Mouse (Mus musculus): ENCODE measurements around the gene Ramp2. TPM values are rescaled to one million over a fixed set of nuclear protein-coding genes. Genes with fewer than 3 reads are reported as not detected.

The Ramp2 gene
- polyA plus RNA-seq, 1 experiment: 20.5 TPM

- WGBS: 83% methylated on average over 6 of the region's 6 CpGs
- no peak for DNase-seq
- peaks cover 17% of the 10 kb centered on the region for H3K4me1 ChIP-seq (replicated peaks; ENCODE audit: control insufficient read depth, insufficient read depth, low read length)
Measured at GRCm38 (mm10) chr11:101259261-101259712, 13.5 kb downstream of the Ramp2 start.

GRCm38 (mm10) chr11:101259948-101260825 lies 14.4 kb downstream of the Ramp2 start, which contains the start of gene Wnk4:
Gene Wnk4, plus strand, starts transcription at chr11:101260567.
- 4% methylated on average over 43 of the region's 43 CpGs for WGBS
- H3K27me3 ChIP-seq (ENCODE audit: control insufficient read depth, insufficient read depth, low read length): peaks cover 22% of the 10 kb centered on the region

More at GRCm38 (mm10) chr11:101259261-101259712, 13.5 kb downstream of the Ramp2 start:
- no peak for TF ChIP-seq CTCF (IDR thresholded peaks at IDR 0.05; ENCODE audit: borderline replicate concordance, control insufficient read depth, extremely low read depth, insufficient read depth, low read length, poor library complexity)
- TF ChIP-seq POLR2A (IDR thresholded peaks at IDR 0.05; ENCODE audit: control insufficient read depth, extremely low read depth, insufficient read depth, low read length, poor library complexity): no peak
- H3K27me3 ChIP-seq (ENCODE audit: control insufficient read depth, insufficient read depth, low read length): peaks cover 22% of the 10 kb centered on the region
- no peak overlapping the region for H3K4me3 ChIP-seq (ENCODE audit: control insufficient read depth, insufficient read depth, low read length)
- peaks cover 6% of the 10 kb centered on the region; the same call in 1 of the 2 replicates for H3K36me3 ChIP-seq (ENCODE audit: control insufficient read depth, insufficient read depth, low read length)
- no peak overlapping the region for H3K27ac ChIP-seq (ENCODE audit: control insufficient read depth, insufficient read depth, low read length)

GRCm38 (mm10) chr11:101260826-101261380 lies 15.1 kb downstream of the Ramp2 start:
- no peak for DNase-seq
- TF ChIP-seq POLR2A (IDR thresholded peaks at IDR 0.05; ENCODE audit: control insufficient read depth, extremely low read depth, insufficient read depth, low read length, poor library complexity) (no peak), CTCF (IDR thresholded peaks at IDR 0.05; ENCODE audit: borderline replicate concordance, control insufficient read depth, extremely low read depth, insufficient read depth, low read length, poor library complexity) (0 out of 2 replicates have a peak, but pooled peaks have one; percentile 11)
- no peak overlapping the region for H3K27ac ChIP-seq (ENCODE audit: control insufficient read depth, insufficient read depth, low read length)
- H3K36me3 ChIP-seq (ENCODE audit: control insufficient read depth, insufficient read depth, low read length): peaks cover 6% of the 10 kb centered on the region; the same call in 1 of the 2 replicates
- H3K4me3 ChIP-seq (ENCODE audit: control insufficient read depth, insufficient read depth, low read length): peak overlapping the region; percentile 21
- peaks cover 24% of the 10 kb centered on the region for H3K27me3 ChIP-seq (ENCODE audit: control insufficient read depth, insufficient read depth, low read length)
- WGBS: 5% methylated on average over 30 of the region's 30 CpGs
- peaks cover 20% of the 10 kb centered on the region for H3K4me1 ChIP-seq (replicated peaks; ENCODE audit: control insufficient read depth, insufficient read depth, low read length)

More at GRCm38 (mm10) chr11:101259948-101260825, 14.4 kb downstream of the Ramp2 start, which contains the start of gene Wnk4:
- Histone ChIP-seq H3K4me3 (ENCODE audit: control insufficient read depth, insufficient read depth, low read length) (peak within 1 kb of the TSS; percentile 21), H3K27ac (ENCODE audit: control insufficient read depth, insufficient read depth, low read length) (no peak within 1 kb of the TSS), H3K4me1 (replicated peaks; ENCODE audit: control insufficient read depth, insufficient read depth, low read length) (peaks cover 17% of the 10 kb centered on the region), H3K36me3 (ENCODE audit: control insufficient read depth, insufficient read depth, low read length) (peaks cover 6% of the 10 kb centered on the region; the same call in 1 of the 2 replicates)
- no peak for DNase-seq
- TF ChIP-seq POLR2A (IDR thresholded peaks at IDR 0.05; ENCODE audit: control insufficient read depth, extremely low read depth, insufficient read depth, low read length, poor library complexity) (no peak), CTCF (IDR thresholded peaks at IDR 0.05; ENCODE audit: borderline replicate concordance, control insufficient read depth, extremely low read depth, insufficient read depth, low read length, poor library complexity) (no peak)

GRCm38 (mm10) chr11:101262272-101262967 lies 16.6 kb downstream of the Ramp2 start:
- H3K4me3 ChIP-seq (ENCODE audit: control insufficient read depth, insufficient read depth, low read length): no peak overlapping the region
- TF ChIP-seq CTCF (IDR thresholded peaks at IDR 0.05; ENCODE audit: borderline replicate concordance, control insufficient read depth, extremely low read depth, insufficient read depth, low read length, poor library complexity): no peak
- no peak for TF ChIP-seq POLR2A (IDR thresholded peaks at IDR 0.05; ENCODE audit: control insufficient read depth, extremely low read depth, insufficient read depth, low read length, poor library complexity)
- peaks cover 24% of the 10 kb centered on the region for H3K27me3 ChIP-seq (ENCODE audit: control insufficient read depth, insufficient read depth, low read length)
- H3K4me1 ChIP-seq (replicated peaks; ENCODE audit: control insufficient read depth, insufficient read depth, low read length): peaks cover 20% of the 10 kb centered on the region
- H3K27ac ChIP-seq (ENCODE audit: control insufficient read depth, insufficient read depth, low read length): no peak overlapping the region
- peaks cover 6% of the 10 kb centered on the region; the same call in 1 of the 2 replicates for H3K36me3 ChIP-seq (ENCODE audit: control insufficient read depth, insufficient read depth, low read length)
- 8% methylated on average over 24 of the region's 24 CpGs for WGBS
- no peak for DNase-seq

- H3K27me3 ChIP-seq (ENCODE audit: control insufficient read depth, insufficient read depth, low read length): peaks cover 24% of the 10 kb centered on the region
- TF ChIP-seq CTCF (IDR thresholded peaks at IDR 0.05; ENCODE audit: borderline replicate concordance, control insufficient read depth, extremely low read depth, insufficient read depth, low read length, poor library complexity): no peak
- no peak for TF ChIP-seq POLR2A (IDR thresholded peaks at IDR 0.05; ENCODE audit: control insufficient read depth, extremely low read depth, insufficient read depth, low read length, poor library complexity)
- H3K4me1 ChIP-seq (replicated peaks; ENCODE audit: control insufficient read depth, insufficient read depth, low read length): peaks cover 20% of the 10 kb centered on the region
- DNase-seq: no peak
- H3K27ac ChIP-seq (ENCODE audit: control insufficient read depth, insufficient read depth, low read length): no peak overlapping the region
- no peak overlapping the region for H3K4me3 ChIP-seq (ENCODE audit: control insufficient read depth, insufficient read depth, low read length)
- H3K36me3 ChIP-seq (ENCODE audit: control insufficient read depth, insufficient read depth, low read length): peaks cover 6% of the 10 kb centered on the region; the same call in 1 of the 2 replicates
- 20% methylated on average over 32 of the region's 32 CpGs for WGBS
Measured at GRCm38 (mm10) chr11:101263138-101263988, 17.5 kb downstream of the Ramp2 start.

Measured in thymus, adult 2 months (tissue).